Mouse (Mus musculus) hindbrain, embryonic 15.5 days (tissue): ENCODE results near the gene Hacd2. TPM values are rescaled to one million over a fixed set of nuclear protein-coding genes. Genes with fewer than 3 reads are reported as not detected.

Source experiments
- ATAC-seq: fragments of 200-750 bp; cut with Nextera tagmentation; 2 replicates; pipeline ENCODE4 v1.8.0; 2017; ENCODE audit warnings: low read depth, moderate number of reproducible peaks, moderate TSS enrichment; ENCODE audit not compliant: low FRiP score
- H3K27ac ChIP-seq: fragments of 300-500 bp; sonication (generic); replicated peaks from 2 replicates; pipeline ENCODE4 v1.5.1; 2015; ENCODE audit warnings: mild to moderate bottlenecking, inconsistent platforms
- H3K27me3 ChIP-seq: fragments of 300-500 bp; sonication (generic); 2 replicates; pipeline ENCODE4 v1.6.1; 2015; ENCODE audit warnings: control low read depth, inconsistent platforms
- H3K36me3 ChIP-seq: fragments of 300-500 bp; sonication (generic); 2 replicates; pipeline ENCODE4 v1.6.1; 2015; ENCODE audit warnings: control low read depth, inconsistent platforms
- H3K4me1 ChIP-seq: fragments of 300-500 bp; sonication (generic); replicated peaks from 2 replicates; pipeline ENCODE4 v1.6.1; 2015; ENCODE audit warnings: control low read depth, inconsistent platforms
- H3K4me2 ChIP-seq: fragments of 300-500 bp; sonication (generic); 2 replicates; pipeline ENCODE4 v1.6.1; 2015; ENCODE audit warnings: moderate library complexity, mild to moderate bottlenecking, inconsistent platforms
- H3K4me3 ChIP-seq: fragments of 300-500 bp; sonication (generic); 2 replicates; pipeline ENCODE4 v1.5.1; 2015; ENCODE audit warnings: mild to moderate bottlenecking, inconsistent platforms
- H3K9ac ChIP-seq: fragments of 300-500 bp; sonication (generic); 2 replicates; pipeline ENCODE4 v1.6.1; 2015; ENCODE audit warnings: inconsistent platforms
- H3K9me3 ChIP-seq: fragments of 300-500 bp; sonication (generic); 2 replicates; pipeline ENCODE4 v1.6.1; 2016; ENCODE audit warnings: control low read depth, inconsistent platforms
- WGBS: fragments of 180-500 bp; shearing (Covaris S2); methylation state at CpG from one replicate; pipeline ENCODE4 v1.1.7; 2015; 5-methylcytosine and 5-hydroxymethylcytosine counted together
- polyA plus RNA-seq: library from polyadenylated mRNA; unstranded; fragments of >200 nt; fragmentation: Nextera tagmentation; extraction: Ambion mirVana; gene quantifications from 2 replicates; pipeline ENCODE4 v1.2.1, GENCODE M21; 2015

The Hacd2 gene
- polyA plus RNA-seq, 1 experiment from 2014 or later = 50.9 TPM

- peak; percentile 74 for ATAC-seq
- Histone ChIP-seq H3K9me3 (no peaks in the 10 kb centered on the region), H3K36me3 (no peaks in the 10 kb centered on the region), H3K27ac (peak overlapping the region; percentile 56), H3K4me3 (no peak overlapping the region), H3K4me2 (peak overlapping the region; percentile 22), H3K9ac (no peak overlapping the region), H3K27me3 (no peaks in the 10 kb centered on the region), H3K4me1 (peaks cover 20% of the 10 kb centered on the region)
- 22% methylated on average over 11 of the region's 11 CpGs for whole genome bisulfite sequencing
Measured at GRCm38 (mm10) chr16:35139873-35140619, 117.8 kb downstream of the Hacd2 start.

- Histone ChIP-seq H3K9me3 (no peaks in the 10 kb centered on the region), H3K4me1 (peaks cover 20% of the 10 kb centered on the region), H3K27me3 (no peaks in the 10 kb centered on the region), H3K4me2 (peak overlapping the region; percentile 22), H3K36me3 (no peaks in the 10 kb centered on the region), H3K27ac (peak overlapping the region; percentile 56), H3K4me3 (no peak overlapping the region), H3K9ac (no peak overlapping the region)
- ATAC-seq = peak; percentile 43; the same call in 1 of the 2 replicates
- WGBS = 30% methylated on average over 9 of the region's 9 CpGs
Measured at GRCm38 (mm10) chr16:35140620-35140975, 118.4 kb downstream of the Hacd2 start.

- no peaks in the 10 kb centered on the region for H3K27me3 ChIP-seq
- ATAC-seq = no peak
- no peak overlapping the region for H3K4me3 ChIP-seq
- WGBS = 59% methylated on average over 8 of the region's 8 CpGs
- H3K9me3 ChIP-seq = no peaks in the 10 kb centered on the region
- H3K27ac ChIP-seq = no peak overlapping the region
- no peaks in the 10 kb centered on the region for H3K36me3 ChIP-seq
- no peak overlapping the region for H3K4me2 ChIP-seq
- H3K4me1 ChIP-seq = peaks cover 20% of the 10 kb centered on the region
- H3K9ac ChIP-seq = no peak overlapping the region
Measured at GRCm38 (mm10) chr16:35141839-35142238, 119.6 kb downstream of the Hacd2 start.

- WGBS = 18% methylated on average over 4 of the region's 4 CpGs
- no peak overlapping the region for H3K9ac ChIP-seq
- no peak overlapping the region for H3K4me2 ChIP-seq
- H3K27ac ChIP-seq = no peak overlapping the region
- H3K9me3 ChIP-seq = no peaks in the 10 kb centered on the region
- no peaks in the 10 kb centered on the region for H3K36me3 ChIP-seq
- no peaks in the 10 kb centered on the region for H3K4me1 ChIP-seq
- H3K4me3 ChIP-seq = no peak overlapping the region
- no peak for ATAC-seq
- H3K27me3 ChIP-seq = peaks cover 1% of the 10 kb centered on the region
Measured at GRCm38 (mm10) chr16:35146153-35146552, 123.9 kb downstream of the Hacd2 start.

- peak overlapping the region; percentile 70 for H3K4me2 ChIP-seq
- H3K36me3 ChIP-seq = no peaks in the 10 kb centered on the region
- H3K4me1 ChIP-seq = peaks cover 46% of the 10 kb centered on the region
- 9% methylated on average over 12 of the region's 12 CpGs for WGBS
- no peak for ATAC-seq
- H3K9me3 ChIP-seq = no peaks in the 10 kb centered on the region
- peak overlapping the region; percentile 82; the same call in 1 of the 2 replicates for H3K4me3 ChIP-seq
- H3K27ac ChIP-seq = no peak overlapping the region
- no peak overlapping the region for H3K9ac ChIP-seq
- peaks cover 4% of the 10 kb centered on the region for H3K27me3 ChIP-seq
Measured at GRCm38 (mm10) chr16:35153146-35153755, 131.0 kb downstream of the Hacd2 start.

- peaks cover 56% of the 10 kb centered on the region for H3K4me1 ChIP-seq
- H3K4me2 ChIP-seq = peak overlapping the region; percentile 70
- peak overlapping the region; percentile 82 for H3K4me3 ChIP-seq
- peaks cover 4% of the 10 kb centered on the region for H3K27me3 ChIP-seq
- peak overlapping the region; percentile 92 for H3K9ac ChIP-seq
- 1% methylated on average over 29 of the region's 29 CpGs for WGBS
- H3K36me3 ChIP-seq = no peaks in the 10 kb centered on the region
- no peaks in the 10 kb centered on the region for H3K9me3 ChIP-seq
- H3K27ac ChIP-seq = peak overlapping the region; percentile 89
- ATAC-seq = peak; percentile 88
Measured at GRCm38 (mm10) chr16:35154245-35154640, 132.0 kb downstream of the Hacd2 start.

GRCm38 (mm10) chr16:35154641-35155390, 132.6 kb downstream of the Hacd2 start, which contains the start of gene Adcy5:
TSS of gene Adcy5 (plus strand) at chr16:35154877.
- H3K4me2 ChIP-seq = peak within 1 kb of the TSS; percentile 70
- peaks cover 4% of the 10 kb centered on the region for H3K27me3 ChIP-seq
- under 1% methylated on average over 47 of the region's 104 CpGs for WGBS
- peak within 1 kb of the TSS; percentile 89 for H3K27ac ChIP-seq
- peak; percentile 52 for ATAC-seq
- H3K9ac ChIP-seq = peak within 1 kb of the TSS; percentile 92
- H3K4me1 ChIP-seq = peaks cover 62% of the 10 kb centered on the region
- no peaks in the 10 kb centered on the region for H3K9me3 ChIP-seq
- no peaks in the 10 kb centered on the region for H3K36me3 ChIP-seq
- peak within 1 kb of the TSS; percentile 82 for H3K4me3 ChIP-seq

- Histone ChIP-seq H3K36me3 (no peaks in the 10 kb centered on the region), H3K27me3 (peaks cover 4% of the 10 kb centered on the region), H3K9ac (peak overlapping the region; percentile 92), H3K27ac (peak overlapping the region; percentile 89), H3K4me1 (peaks cover 70% of the 10 kb centered on the region), H3K4me3 (peak overlapping the region; percentile 82), H3K9me3 (no peaks in the 10 kb centered on the region), H3K4me2 (peak overlapping the region; percentile 70)
- under 1% methylated on average over 75 of the region's 87 CpGs for WGBS
- peak; percentile 17 for ATAC-seq
Measured at GRCm38 (mm10) chr16:35155391-35156305, 133.4 kb downstream of the Hacd2 start.

GRCm38 (mm10) chr16:35156306-35156695, 134.1 kb downstream of the Hacd2 start:
- no peak for ATAC-seq
- peaks cover 77% of the 10 kb centered on the region for H3K4me1 ChIP-seq
- peak overlapping the region; percentile 82 for H3K4me3 ChIP-seq
- peak overlapping the region; percentile 89 for H3K27ac ChIP-seq
- H3K27me3 ChIP-seq = peaks cover 2% of the 10 kb centered on the region
- no peaks in the 10 kb centered on the region for H3K9me3 ChIP-seq
- peak overlapping the region; percentile 70 for H3K4me2 ChIP-seq
- H3K36me3 ChIP-seq = no peaks in the 10 kb centered on the region
- whole genome bisulfite sequencing = 3% methylated on average over 39 of the region's 48 CpGs
- H3K9ac ChIP-seq = peak overlapping the region; percentile 92

GRCm38 (mm10) chr16:35156832-35157231, 134.6 kb downstream of the Hacd2 start:
- Histone ChIP-seq H3K9ac (no peak overlapping the region; the same call in 1 of the 2 replicates), H3K4me1 (peaks cover 82% of the 10 kb centered on the region), H3K36me3 (no peaks in the 10 kb centered on the region), H3K4me2 (peak overlapping the region; percentile 70), H3K4me3 (peak overlapping the region; percentile 82), H3K27ac (no peak overlapping the region), H3K9me3 (no peaks in the 10 kb centered on the region), H3K27me3 (no peaks in the 10 kb centered on the region)
- ATAC-seq = no peak
- WGBS = 76% methylated on average over 21 of the region's 21 CpGs
